Mouse (Mus musculus) frontal cortex, adult 2 months (tissue): Measurements from ENCODE around the gene Srrm4. TPM values are rescaled to one million over a fixed set of nuclear protein-coding genes. Genes with fewer than 3 reads are reported as not detected.

Experiments
- DNase-seq, 2 experiments: peaks; one replicate each; pipeline ENCODE4 v3.0.0; 2022; ENCODE audit warnings: low spot score in 1 of 2; ENCODE audit errors: extremely low spot score in 1 of 2
- polyA plus RNA-seq: library from polyadenylated mRNA; depleted of rRNA; stranded (reverse); fragments of >200 nt; gene quantifications from 2 replicates; pipeline ENCODE4 v1.2.3, GENCODE M21; 2012; rRNA removed

Srrm4 gene
- polyA plus RNA-seq: 27.8 and 28.6 TPM in 2 replicates

DNA sequence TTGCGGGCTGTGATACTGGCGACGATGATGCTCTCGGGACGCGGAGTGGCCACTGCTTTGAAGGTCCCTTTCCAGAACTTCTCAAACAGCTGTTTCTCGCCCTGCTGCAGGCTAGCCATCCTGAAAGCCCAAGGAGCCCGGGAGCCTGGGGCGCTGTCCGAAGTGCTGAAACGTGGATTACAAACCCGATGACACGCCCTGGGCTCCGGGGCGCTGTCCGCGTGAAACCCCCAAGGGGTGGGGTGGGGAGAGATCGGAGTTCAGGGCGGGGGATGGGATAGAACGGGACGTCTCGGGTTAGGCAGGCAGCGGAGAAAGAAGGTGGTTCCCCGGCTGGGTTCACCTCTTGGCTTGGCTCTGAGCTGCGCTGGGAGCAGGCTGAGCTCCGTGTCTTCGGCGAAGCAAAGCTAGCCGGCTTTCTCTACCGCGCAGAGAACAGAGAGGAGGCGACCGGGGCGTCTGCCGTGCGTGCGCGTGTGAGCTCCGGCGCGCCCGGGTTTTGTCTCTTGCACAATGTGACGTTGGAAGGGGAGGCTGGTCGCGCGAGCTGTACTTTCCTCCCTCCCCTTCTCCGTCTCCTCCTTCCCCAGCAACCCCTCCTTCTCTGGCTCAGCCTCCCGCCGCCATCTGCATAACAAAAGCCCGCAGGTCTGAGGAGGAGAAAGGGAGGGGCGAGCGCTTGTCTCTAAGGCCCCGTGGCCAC lies at the start of gene Srrm4:
TSS of gene Srrm4 (minus strand) at position 472 of the 703 bp plus-strand sequence.
- DNase-seq: peak; percentile 86 to 92

GRCm38 (mm10) chr5:116592801-116593430 lies 1.3 kb upstream of the Srrm4 start:
- peak in 1 of 2 experiments; percentile 79 for DNase-seq

DNA sequence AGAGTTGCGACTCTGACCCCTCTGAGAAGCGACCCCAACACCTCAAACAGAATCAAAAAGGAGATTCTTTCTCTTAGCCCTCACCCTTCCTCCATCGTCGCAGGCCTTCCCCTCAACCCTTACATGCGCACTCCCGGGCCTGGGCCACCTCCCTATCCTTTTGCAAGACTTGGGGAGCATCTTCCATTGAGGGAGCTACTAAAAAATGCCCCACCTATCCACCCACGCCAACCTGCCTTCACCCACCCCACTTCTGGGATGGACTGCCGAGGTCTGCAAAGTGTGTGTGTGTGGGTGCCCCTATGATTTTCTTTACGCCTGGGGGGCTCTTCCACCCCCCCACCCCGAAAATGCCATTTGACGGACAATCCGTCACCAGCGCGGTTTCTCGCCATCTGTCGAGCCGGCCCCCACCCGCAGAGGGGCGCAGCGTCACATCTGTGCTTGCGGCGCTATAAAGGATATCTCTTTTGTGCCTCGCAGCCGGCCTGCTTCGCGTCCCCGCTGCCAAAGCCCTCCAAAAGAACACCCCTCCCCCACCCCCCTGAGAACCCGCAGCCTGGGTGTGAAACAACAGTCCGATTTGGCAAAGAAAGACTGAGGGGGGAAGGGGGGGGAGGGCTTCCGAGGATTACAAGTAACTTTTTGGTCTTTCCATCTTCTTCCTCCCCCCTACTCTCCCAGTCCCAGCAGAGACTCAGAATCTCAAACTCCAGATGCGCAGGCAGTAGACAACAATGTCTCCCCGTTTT lies 608 bp upstream of the Srrm4 start:
- peak in 1 of 2 experiments; percentile 29 for DNase-seq

GRCm38 (mm10) chr5:116590698-116591097 lies 919 bp downstream of the Srrm4 start:
- no peak for DNase-seq

GRCm38 (mm10) chr5:116589631-116590030 lies 2.0 kb downstream of the Srrm4 start:
- DNase-seq: no peak

DNA sequence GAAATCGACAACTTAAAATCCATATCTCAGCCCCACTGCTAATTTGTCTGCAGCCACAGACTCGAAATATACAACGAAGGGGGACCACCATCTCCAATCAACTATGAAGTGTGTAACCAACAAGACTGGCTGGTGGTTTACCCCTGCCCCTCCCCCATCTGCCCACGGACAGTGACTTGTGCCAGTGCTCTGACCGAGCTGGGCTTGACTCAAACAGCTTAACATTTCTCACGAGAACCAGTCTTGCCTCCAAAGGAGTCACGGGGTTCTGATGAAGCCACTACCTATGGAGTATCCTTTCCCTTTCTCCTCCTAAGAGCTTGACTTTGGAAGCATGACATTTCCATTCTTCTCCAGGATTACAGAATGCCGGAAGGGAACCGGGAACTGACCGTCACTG lies 2.8 kb downstream of the Srrm4 start:
- peak in 1 of 2 experiments; percentile 26 for DNase-seq

GRCm38 (mm10) chr5:116579533-116579932 lies 12.1 kb downstream of the Srrm4 start:
- peak in 1 of 2 experiments; percentile 26 for DNase-seq

GRCm38 (mm10) chr5:116577082-116577481 lies 14.5 kb downstream of the Srrm4 start:
- DNase-seq: no peak

DNA sequence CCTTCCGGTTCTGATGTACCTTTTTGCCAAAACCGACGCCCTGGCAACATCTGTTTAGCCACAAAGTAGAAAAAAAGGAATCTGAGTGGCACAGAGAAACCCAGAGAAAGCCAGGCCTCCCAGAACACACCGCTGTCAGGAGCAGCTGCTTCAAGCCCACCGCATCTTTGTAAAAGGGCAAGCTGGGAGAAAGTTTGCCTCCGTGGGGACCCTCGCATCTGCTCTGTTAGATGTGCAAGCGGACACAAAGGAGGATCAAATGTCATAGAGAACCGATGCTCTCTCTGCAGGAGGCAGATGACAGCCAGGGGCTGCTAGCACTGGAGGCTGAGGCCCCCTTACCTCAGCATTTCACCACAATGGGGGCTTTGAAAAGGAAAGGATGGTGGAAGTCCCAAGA lies 18.3 kb downstream of the Srrm4 start:
- DNase-seq: no peak

- DNase-seq: no peak
Measured at GRCm38 (mm10) chr5:116571936-116572335, 19.7 kb downstream of the Srrm4 start.

DNA sequence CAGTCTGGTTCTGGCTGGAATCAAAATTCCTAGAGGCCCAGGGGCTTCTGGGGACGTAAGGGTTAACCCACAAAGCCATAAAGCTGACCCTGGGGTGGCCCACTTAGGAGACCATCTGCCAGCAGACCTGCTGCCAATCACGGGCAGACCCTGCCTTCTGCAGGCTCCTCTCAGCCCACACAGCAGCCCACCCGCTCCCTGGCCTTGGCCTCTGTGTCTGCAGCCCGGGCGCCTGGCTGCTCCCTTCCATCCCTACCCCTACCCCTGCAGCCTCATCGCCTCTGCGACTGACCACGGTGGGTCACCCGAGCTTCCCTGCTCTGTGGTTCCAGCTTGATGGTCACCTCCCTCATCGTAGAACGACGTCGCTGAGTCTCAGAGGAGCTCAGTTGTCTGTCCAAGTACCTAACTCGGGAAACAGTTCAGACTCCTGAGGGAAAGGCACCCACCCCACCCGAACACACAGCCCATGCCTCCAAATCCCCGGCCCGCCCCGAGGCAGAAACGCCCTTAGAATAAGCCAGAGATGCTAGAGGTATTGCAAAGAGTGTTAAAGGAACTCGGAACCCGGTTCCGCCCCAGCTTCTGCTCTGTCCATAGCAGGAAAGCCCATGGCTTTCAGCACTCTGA lies 20.3 kb downstream of the Srrm4 start:
- DNase-seq: no peak

DNA sequence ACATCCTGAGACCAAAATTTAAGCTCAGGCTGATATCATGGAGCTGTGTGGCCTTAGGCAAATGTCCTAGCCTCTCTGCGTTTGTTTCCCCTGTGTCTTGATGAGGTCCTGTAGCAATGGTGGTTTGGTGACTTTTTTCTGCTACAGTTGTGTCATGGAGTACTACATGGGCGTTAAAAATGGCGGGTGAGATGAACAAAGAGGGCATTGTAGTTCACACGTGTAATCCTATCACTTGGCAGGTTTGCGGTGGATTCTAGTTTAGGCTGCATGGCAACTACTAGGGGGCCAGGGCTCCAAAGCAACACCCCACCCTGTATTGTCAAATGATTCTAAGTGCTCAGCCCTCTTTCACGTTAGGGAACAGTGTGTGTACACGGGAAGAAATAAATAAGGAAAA lies 21.1 kb downstream of the Srrm4 start:
- DNase-seq: no peak

DNA sequence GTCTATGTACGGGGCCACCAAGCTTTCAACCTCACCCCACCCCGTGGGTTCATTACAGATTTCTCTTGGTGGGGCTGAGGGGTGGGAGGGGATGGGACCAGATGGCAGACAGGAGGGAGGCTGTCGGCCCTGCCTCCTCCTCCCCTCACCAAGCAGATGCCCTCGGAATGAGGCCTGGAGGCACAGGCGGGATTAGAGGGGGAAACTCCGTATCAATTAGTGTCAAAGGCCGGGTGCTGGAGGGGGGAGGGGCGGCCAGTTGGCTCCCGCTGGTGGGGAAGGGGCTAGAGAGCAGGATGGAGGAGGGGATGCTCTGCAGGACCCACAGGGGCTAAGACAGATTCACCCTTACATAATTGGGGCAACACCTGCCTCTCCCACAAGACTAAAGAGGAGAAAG lies 22.0 kb downstream of the Srrm4 start:
- DNase-seq: no peak

DNA sequence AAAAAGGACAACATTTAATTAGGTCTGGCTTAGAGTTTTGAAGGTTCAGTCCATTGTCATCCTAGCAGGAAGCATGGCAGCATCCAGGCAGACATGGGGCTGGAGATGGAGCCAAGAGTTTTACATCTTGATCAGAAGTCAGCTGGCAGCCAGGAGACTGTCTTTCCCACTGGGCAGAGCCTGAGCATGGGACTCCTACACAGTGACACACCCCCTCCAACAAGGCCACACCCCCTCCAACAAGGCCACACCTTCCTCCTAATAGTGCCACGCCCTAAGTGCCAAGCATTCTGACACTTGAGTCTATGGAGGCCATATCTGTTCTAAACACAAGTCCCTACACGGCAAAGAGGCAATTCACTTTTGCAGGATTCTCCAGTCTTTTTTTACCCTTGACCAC lies 23.6 kb downstream of the Srrm4 start:
- DNase-seq: no peak

DNA sequence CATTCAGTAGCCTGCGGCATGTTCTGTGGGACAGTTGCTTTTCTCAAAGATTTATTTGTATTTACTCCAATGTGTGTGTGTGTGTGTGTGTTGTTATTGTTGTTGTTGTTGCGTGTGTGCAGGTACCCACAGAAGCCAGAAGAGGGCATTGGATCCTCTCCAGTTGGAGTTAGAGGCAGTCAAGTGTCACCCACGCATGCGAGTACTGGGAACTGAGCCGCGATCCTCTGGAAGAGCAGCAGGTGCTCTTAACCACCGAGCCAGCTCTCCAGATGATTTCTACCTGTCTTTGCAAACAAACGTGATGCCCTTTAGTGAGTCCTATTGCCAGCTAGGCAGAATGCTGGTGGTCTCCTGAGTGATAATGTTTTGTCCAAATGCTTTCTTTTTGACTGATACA lies 24.3 kb downstream of the Srrm4 start:
- no peak for DNase-seq

DNA sequence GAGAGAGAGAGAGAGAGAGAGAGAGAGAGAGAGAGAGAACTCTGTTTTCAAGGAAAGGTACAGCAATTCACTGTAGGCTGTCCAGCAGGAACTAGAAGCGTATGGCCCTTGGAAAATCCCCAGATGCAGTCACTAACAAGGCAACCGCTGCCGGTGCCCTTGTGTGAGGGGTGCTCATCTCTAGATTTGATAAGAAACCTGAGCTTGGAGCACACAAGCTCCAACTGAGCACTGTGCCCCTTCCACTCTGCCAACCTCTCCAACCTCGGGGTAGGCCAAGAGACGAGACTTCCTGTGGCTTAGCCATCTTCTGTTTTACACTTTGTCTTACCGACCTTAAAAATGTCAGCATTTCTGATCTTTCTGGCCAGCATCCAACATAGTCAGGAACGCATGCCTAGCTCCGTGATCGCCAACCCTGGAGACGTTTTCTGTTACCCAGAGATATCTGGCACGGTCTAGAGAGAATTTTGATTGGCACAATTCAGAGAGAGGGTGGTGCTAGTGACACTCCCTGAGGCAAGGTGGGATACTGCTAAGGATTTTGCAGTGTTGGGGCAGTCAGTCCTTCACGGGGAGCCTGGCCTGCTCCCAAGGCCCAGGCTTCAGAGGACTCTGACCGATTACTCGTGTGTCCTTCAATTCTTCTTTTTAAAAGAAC lies 25.1 kb downstream of the Srrm4 start:
- no peak for DNase-seq

DNA sequence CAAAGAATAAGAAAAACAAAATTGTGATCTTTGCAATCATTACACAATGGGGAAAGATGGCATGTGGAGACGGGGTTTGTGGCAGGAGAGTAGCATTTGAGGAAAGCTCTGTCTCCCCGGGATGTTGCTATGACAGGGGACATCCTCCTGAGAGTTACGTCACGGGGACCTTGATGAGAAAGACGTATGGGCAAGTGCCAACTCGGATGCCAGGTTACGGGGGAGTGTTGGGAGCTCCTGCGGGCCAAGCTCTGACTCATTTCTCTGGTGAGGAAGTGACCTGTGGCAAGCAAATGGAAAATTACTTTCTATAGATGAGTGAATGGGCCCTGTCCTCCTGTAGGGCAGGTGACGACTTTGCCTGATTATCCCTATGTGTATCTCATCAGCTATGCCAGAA lies 26.0 kb downstream of the Srrm4 start:
- DNase-seq: peak in 1 of 2 experiments; percentile 54

- DNase-seq: no peak
Measured at GRCm38 (mm10) chr5:116564391-116564790, 27.2 kb downstream of the Srrm4 start.

- no peak for DNase-seq
Measured at GRCm38 (mm10) chr5:116563713-116564112, 27.9 kb downstream of the Srrm4 start.

- peak; percentile 53 to 77 for DNase-seq
Measured at GRCm38 (mm10) chr5:116559091-116559490, 32.5 kb downstream of the Srrm4 start.

- no peak for DNase-seq
Measured at GRCm38 (mm10) chr5:116556614-116557013, 35.0 kb downstream of the Srrm4 start.
